Mouse (Mus musculus): ENCODE data around the gene Wnk4.

Wnk4 gene

DNA sequence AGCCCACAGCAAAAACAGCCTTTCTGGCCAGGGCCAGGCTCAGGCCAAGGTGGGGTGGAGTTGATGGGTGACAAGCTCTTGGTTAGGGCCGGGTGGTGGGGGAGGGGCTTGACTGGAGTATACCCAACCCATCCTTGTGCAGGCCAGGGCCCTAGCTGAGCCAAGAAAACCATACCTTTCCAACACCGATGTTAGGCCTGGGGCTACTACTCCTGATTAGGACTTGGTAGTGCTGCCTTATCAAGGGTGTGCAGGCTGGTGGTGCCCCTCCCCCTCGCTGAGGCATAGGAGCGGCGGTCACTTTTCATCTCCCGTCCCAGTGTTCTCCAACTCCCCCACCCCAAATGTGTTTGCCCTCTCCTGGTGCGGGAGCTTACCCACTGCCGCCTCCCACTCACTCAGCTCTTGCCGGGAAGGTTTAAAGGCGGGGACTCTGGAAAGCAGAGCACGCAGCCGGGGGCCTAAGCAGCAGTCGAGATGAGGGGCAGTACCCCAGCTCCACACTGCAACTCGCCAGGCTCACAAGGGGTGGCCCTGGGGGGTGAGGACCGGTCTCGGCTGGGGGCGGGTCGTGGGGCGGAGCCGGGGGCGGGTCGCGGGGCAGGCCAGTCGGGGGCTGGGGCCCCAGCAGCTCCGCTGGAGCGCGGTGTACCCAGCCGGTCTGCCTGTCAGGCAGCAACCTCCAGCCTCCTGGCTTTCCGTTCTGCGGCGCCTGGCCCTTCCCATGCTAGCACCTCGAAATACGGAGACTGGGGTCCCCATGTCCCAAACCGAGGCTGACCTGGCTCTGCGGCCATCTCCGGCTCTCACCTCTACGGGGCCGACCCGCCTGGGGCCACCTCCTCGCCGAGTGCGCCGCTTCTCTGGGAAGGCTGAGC, at the start of gene Wnk4:
Gene Wnk4, plus strand, starts transcription at position 620 of the 878 bp plus-strand sequence.
- peak; percentile 90 for DNase-seq

DNA sequence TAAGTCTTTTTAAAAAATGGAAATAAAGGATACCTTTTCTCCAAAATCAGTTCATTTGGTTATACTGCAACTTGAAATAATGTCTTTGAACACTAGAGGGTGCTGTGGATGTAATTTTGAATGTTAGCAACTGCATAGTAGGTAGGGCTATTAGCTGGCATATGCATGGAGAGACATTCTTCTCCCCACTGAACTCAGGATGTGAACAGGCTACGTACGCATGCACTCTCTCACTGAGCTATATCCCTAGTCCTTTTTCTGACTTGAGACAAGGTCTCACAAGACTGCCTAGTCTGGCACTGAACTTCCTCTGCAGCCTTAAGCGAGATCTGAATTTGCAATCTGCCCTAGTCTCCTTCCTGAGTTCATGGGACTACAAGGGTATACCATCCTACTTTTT, 48.4 kb upstream of the Wnk4 start:
- no peak for DNase-seq

DNA sequence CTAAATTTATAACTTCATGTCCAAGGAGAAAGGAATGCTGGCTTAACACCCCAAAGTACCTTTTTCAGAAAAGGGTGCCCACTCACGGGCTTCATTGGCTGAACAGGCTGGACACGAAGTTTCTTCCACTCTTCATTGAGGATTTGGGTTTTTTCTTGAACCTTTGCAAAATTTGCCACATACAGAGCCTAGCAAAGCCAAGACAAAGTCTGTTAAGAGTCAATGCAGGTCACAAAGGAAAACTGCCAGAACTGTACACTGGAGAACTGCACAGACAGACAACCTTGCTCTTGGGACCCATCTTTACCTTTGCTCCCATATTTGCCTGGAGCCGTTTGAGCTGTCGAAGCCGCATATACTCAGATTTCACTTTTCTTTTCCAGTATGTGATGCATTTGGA, 43.4 kb upstream of the Wnk4 start:
- peak; percentile 28 for DNase-seq

DNA sequence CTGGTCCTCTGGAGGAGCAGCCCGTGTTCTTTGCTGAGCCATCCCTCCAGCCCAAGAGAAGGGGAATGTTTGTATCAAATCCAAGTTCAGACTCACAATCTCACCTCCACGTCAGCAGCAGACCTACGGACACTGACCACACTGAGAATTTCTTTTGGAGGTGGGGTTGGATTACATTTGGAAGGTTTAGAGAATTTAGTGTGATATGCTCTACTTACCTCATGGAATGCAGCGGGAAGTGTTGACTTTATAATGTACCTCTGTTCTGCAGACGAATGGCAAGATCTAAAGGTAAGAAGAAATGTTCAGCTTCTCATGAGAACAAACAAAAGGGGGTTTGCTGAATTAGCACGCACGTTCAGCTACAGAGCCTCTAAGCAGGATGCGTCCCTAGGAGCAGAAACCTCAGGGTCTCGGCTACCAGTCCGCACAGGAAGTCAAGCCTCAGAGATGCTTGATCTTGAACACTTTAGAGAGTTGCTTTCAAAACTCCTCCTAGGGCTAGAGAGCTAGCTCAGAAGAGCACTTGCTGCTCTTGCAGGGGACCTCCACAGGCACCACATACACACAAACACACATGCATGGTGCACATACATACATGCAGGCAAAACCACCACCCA, 41.8 kb upstream of the Wnk4 start:
- peak; percentile 51 for DNase-seq

DNA sequence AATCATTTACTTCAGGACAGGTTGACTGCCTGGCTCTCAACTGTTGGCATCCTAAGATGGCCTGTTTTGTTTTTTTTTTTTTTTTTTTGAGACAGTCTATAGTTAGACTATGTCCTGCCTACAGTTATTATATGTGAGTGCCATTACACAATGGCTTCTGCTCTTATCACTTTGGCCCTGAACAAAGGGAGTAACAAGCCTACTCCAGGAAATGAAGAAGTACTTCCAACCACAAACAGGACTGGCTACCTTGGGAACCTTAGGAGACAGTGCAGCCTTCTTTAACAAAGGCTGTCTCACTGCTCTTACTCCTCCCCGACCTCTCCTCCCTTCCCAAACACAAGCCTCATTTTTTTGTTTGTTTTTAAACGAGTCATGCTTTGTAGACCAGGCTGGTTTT, 39.5 kb upstream of the Wnk4 start:
- DNase-seq, result no peak

DNA sequence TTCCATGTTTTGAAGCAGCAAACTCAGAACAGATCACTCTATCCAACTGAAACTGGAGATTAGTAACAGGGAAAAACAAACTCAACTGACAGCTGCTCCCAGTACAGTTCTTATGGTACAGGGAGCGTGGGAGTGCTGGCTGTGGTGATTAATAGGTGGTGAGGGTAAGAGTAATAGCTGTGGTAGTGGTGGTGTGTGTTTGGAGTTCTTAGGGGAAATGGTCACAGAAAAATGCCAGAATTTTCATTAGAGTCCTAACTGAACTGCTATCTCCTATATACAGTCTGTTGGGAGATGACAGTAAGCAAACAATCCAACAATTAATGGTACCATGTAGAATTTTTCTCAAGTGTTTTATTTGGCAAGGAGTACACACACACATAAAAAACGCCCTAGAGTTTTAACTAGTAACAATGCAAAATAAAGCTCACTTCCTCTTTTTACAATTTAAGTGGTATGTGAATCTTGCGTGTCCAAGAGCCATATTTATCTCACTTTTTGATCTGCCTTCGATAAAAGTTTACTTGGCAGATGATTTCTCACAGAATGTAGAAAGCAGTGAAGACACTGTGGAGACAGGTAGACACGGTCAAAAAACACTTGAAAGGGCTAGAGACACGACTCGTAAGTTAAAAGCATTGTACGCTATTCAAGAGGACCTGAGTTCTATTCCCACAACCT, 38.9 kb upstream of the Wnk4 start:
- no peak for DNase-seq

DNA sequence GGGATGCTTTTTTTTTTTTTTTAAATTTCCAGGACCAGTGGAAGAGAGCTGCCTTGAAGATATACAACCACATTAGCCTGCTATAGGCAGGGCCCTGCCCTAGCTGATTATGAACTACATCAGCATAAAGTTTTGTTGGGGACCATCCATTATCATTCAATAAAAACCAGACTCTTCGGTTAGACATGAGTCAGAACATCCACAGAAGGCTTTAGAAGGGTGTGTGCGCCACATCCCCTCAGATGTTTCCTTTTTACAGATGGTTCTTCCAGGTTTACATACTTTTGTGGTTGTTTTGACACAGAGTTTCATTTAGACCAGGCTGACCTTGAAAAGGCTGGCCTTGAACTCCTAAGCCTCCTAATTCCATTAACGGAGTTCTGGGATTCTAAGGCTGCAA, 36.0 kb upstream of the Wnk4 start:
- DNase-seq, result no peak

DNA sequence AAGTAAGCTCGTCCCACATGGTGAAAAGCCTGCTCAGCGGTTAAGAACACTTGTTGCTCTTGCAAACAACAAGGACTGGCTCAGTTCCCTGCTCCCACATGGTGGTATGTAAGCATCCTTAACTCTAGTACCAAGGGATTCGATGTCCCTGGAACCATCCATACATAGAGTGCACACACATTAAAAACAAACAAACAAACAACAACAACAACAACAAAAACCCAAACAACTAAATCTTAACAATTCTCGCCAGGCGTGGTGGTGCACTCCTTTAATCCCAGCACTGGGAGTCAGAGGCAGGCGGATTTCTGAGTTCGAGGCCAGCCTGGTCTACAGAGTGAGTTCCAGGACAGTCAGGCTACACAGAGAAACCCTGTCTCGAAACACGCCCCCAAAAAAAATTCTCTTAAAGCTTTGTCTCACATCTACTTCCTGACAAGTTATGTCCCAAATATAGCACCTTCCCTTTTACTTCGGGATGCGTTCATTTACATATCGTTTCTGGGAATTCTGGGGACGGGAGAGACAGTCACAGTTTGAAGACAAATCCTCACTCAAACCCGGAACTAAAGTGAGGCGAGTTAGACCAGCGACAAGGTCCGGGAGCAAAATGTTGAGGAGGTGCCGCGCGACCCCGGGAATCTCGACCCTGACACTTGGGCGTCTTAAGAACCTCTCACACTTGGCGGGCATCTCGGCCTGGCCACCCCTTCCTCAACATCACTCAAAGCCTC, 34.9 kb upstream of the Wnk4 start:
- no peak for DNase-seq

DNA sequence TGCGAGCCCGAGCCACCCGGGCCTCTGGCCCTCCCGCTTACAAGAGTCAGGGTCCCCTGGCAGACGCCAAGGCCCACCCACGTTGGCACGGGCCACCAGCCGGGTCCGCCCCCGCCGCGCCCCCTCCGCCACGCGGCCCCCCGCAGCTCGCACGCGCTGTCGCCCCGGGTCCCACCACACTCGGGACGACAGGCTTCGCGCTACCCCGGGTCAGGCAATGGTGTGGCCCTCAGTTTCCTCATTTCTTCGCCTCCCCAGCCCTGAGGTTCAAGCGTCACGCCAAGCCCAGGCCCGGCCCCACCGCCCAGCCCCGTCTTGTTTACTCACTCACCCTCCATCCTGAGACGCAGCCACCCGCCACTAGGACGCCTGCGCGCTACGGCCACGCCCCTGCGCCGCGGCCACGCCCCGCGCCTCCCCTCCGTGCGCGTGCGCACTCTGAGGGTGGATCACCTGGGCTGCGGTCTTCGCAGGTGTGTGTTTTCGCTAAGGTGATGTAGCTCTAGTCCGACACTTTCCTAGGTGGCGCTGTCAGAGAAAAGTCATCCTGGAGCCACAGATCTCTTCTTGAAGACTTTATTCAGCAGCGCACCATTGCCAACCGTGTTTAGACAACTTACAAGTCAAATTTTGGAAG, 34.2 kb upstream of the Wnk4 start, which contains the start of gene Ezh1:
Gene Ezh1, minus strand, starts transcription at position 399 of the 637 bp plus-strand sequence.
- peak; percentile 96 for DNase-seq

DNA sequence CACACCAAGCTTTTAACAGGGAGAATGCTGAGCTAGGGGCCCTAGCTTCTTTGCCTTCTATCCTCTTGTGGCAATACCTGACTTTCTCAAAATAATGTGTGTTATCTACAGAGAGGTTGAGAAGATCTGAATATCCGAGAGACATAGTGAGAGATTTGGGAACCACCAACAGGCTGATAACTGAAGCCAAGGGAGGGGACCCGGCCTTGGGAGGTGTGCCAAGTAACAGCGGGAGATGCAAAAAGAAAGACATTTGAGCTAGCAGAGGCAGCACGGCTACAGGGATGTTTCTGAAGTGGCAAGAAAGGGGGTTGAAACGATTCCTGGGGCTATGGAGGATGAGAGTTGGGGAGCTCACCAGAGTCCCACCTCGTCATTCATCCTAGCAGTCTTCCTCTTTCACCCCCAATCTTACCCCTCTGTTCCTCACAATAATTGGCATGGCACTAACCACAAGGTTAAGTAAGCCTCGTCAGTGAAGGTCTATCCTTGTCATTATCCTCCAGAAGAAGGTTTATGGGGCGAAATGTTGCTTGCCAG, 30.9 kb upstream of the Wnk4 start:
- no peak for DNase-seq

DNA sequence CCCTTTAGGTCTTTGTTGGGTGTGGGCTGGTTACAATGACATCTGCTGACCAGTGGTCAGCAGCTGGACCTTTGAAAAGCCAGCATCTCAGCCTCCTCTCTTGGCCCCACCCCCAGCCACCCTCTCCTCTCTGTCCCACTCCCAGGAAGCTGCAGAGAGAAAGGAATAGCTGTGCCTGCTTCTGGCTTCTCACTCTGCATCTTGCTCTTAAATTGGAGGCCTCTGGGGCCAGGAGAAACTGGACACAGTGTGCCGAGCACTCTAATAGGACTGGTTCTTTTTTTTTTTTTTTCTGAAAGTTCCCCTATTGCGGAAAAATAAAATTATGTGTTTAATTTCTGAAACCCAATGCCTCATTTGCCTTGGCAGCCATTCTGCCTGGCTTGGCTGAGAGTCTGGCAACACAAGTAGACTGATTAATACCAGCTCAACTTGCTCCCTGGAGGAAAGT, 30.3 kb upstream of the Wnk4 start:
- DNase-seq, result no peak

DNA sequence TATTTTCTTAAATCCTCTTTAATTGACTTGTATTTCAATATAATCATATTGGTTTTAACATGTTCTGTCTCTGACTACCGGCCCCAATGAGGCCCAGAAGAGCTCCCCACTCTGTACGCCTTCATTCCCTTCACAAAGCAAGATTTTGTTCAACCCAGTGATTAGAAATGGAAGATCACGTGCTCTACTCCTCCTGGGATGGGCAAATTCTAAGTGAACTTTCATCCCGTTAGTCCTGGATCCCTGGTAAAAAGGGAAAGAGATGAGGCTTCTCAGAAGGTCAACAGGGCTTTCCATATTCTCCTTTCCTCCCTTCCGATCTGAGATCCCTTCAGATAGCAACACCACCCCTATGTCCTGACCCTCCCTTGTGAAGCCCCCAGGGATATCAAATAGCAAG, 29.8 kb upstream of the Wnk4 start:
- no peak for DNase-seq

DNA sequence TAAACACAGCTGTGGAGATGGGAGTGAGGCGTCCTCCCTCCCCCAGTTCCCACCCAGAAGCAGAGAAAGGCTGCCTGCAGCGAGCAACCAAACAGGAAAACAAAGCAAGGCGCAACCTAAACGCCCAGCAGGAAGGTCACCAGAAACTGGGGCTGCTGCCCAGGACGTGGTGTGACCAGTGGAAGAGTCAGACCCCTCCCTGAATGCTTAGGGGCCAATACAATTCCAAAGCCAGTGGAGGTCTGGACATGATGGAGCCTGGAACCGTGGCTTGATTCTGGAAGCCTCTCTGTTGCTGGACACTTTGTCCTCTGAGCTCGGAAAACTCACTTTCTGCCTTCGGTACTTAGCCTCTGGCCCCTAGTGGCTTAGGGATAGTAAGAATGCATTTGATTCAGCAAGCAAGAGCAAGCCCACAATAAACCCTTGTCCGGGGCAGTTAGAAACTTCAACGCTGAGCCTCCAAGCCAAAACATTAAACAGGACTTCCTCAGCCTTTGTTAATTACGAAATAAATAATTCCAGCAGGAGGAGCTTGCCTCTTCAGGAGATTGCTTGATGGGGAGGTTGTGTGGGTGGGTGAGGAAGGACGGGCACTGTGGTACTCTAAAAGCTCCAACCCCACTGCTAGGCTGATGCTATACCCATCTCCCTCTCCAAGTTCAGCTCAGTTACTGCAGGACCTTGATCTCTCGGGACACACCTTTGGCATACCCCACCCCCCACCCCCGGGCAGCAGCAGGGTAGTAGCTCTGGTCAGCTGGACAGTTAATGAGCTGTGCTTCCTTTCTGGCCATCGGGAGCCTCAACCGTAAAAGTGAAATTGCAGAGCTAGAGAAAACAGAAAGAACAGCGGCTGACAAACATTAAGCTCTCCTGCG, 29.1 kb upstream of the Wnk4 start:
- peak; percentile 79 for DNase-seq

DNA sequence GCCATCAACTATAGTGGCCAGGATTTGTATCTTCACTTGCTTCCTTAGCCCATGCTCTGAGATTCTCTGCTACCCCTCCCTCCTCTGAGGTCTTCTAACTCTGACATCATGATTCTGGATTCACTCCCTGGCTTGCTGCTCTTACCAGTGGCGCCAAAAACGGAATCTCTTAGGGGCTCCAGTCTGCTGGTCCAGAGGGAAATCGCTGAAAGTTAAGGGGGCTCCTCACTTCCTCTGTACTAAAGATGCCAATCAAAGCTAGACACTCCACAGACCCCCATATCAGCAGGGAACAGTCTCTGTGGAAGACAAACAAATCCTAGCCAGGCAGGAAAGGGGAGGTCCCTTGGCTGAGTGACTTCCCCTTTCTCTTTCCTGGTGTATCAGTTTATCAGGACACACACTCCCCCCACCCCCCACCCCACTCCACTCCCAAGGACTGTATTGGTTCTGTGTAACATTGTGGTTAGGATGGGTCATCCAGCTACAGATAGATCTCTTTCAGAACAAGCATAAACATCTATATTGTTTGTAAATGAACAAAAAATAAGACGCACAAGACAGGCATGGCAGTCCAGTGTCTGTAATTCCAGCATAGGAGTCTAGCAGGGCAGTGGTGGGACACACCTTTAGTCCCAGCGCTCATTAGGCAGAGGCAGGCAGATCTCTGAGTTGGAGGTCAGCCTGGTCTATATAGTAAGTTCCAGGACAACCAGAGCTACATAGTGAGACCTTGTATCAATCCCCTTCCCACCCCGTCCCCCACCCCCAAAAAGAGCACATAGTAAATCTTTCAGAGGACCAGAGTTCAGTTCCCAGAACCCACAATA, 28.1 kb upstream of the Wnk4 start:
- no peak for DNase-seq

DNA sequence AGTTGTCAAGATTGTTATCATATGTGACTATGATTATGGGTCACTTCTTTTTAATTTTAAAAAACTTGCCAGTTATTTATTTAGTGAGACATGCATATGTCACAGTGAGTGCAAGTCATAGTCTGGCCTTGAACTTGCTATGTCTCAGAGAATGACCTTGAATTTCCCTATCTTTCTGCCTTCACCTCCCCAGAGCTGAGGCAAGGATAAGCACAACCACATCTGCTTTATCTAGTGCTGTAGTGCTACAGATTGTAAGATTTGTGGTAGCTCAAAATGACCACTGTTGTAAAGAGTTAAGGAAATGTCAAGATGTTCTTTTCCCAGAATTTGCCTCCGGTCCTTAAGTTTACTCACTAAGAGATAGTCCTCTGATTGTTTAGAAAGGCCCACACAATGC, 27.1 kb upstream of the Wnk4 start:
- no peak for DNase-seq

DNA sequence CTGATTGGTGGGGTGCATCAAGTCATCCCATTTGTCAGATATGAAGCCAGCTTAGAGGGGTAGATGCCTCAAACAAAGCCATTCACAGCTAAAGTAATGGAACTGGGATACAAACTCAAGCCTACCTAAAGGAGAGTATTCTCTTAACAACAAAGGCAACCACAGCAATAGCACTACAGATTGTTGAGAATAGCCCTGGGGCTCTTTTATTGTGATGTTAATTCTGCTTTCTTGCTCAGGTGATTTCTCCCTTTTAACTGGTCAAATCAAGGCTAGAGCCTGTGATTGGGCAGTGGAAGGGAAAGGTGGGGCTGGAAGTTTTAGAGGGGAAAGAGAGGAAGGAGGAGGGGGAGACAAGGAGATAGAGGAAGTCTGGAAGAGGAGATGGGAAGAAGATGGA, 26.2 kb upstream of the Wnk4 start:
- no peak for DNase-seq

DNA sequence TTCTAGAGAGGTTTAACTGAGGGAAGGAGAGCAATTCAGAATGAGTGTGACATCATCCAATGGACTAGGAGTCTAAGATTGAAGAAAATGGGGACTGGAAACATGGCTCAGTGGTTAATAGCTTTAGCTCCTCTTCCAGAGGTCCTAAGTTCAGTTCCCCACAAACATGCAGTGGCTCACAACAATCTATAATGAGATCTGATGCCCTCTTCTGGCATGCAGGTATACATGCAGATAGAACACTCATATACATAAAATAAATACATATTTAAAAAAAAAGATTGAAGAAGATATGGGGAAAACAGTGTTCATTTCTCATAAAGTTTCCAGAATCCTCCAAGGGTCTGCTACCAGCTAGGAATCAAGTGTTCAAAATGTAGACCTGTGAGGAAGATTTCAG, 24.9 kb upstream of the Wnk4 start:
- no peak for DNase-seq

DNA sequence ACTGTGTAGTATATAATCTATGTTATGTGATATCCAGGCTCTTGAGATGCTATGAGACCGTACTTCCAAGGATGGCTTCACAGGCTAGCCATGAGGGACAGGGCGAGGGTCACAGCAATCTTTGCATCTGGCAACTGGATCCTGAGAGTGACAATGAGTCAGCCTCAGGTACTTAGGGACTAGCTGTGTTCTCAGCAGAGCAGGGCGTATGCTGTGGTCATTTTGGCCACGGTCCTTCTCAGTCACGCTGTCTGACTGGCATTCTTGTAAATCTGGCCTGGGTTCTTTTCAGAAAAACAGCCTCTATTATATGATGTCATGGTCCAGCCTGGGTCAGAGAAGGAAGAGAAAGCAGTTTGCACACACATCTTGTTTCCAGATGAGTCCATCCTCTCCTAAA, 23.6 kb upstream of the Wnk4 start:
- DNase-seq, result no peak

DNA sequence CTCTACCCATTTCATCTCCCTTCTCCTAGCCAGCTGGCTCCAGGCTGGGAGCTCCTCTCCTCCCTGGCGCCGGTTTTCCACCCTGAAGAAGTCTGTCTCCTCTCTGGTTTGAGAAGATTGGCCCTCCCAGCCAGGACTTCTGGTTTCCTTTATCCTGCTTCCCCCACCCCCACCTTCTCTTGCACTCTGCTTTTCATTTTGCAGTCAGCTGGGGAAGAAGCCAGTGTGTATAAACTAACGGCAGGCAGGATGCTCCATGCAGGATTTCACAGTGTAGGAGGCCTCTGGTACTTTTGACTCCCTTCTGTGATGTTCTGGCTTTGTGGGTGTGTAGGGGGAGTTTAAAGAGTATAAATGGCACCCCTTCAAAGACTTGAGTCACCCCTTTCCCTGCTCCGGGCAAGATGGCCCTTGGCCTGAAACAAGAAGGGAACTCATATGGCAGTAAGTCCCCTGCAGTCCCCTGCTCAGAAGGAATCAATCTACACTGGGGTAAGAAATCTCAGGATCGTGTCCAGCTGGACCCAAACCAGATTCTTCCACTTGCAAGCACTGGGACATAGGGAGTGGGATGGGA, 22.2 kb upstream of the Wnk4 start:
- no peak for DNase-seq

DNA sequence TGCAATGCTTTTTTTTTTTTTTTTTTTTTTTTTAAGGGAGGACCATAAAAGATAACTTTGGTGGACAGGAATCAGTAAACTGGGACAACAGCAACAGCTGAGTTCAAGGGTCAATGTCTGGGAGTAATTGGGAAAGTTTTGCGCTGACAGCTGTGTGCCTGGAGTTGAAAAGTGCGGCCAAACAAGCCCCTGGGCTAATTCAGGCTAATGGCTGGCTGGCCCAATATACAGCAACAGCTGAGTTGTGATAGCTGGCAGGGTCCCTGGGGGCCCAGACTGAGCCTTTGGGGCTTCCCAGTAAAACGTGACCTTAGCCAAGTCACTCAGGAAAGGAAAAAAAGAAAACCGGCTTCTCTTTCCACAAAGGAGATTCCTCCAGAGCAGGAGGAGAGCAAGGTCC, 15.3 kb upstream of the Wnk4 start:
- DNase-seq, result no peak

All from kidney, adult 11 months (tissue).